Mouse (Mus musculus): Measurements from ENCODE around the gene Sod1. TPM values are rescaled to one million over a fixed set of nuclear protein-coding genes. Genes with fewer than 3 reads are reported as not detected.

Sod1 gene
- polyA plus RNA-seq (2015; fragmentation: Nextera tagmentation; extraction: Ambion mirVana) = 965 and 1,058 TPM in 2 replicates

GRCm38 (mm10) chr16:90220026-90220891 is at the start of gene Sod1:
Gene Sod1, plus strand, starts transcription at chr16:90220754.
- H3K9me3 ChIP-seq (replicated peaks; ENCODE audit: control insufficient read depth, low read length) = no peaks in the 10 kb centered on the region
- H3K27me3 ChIP-seq (ENCODE audit: control insufficient read depth, insufficient read depth, low read depth, low read length) = no peaks in the 10 kb centered on the region
- H3K4me2 ChIP-seq (ENCODE audit: low read depth, low read length) = peak within 1 kb of the TSS; percentile 94
- peak within 1 kb of the TSS; percentile 94 for H3K9ac ChIP-seq (ENCODE audit: low read depth, low read length)
- H3K4me1 ChIP-seq (ENCODE audit: control insufficient read depth, low read depth, low read length) = peaks cover 32% of the 10 kb centered on the region
- peak within 1 kb of the TSS; percentile 92 for H3K27ac ChIP-seq (ENCODE audit: low read length)
- peak within 1 kb of the TSS; percentile 94 for H3K4me3 ChIP-seq (ENCODE audit: low read depth, low read length)
- peaks cover 10% of the 10 kb centered on the region for H3K36me3 ChIP-seq (ENCODE audit: control insufficient read depth, insufficient read depth)
- under 1% methylated on average over 63 of the region's 63 CpGs for WGBS (ENCODE audit: insufficient replicate concordance)
- peak; percentile 93 for ATAC-seq (ENCODE audit: low read depth)

- no peaks in the 10 kb centered on the region for H3K9me3 ChIP-seq (replicated peaks; ENCODE audit: control insufficient read depth, low read length)
- no peaks in the 10 kb centered on the region for H3K4me1 ChIP-seq (ENCODE audit: control insufficient read depth, low read depth, low read length)
- no peak overlapping the region for H3K9ac ChIP-seq (ENCODE audit: low read depth, low read length)
- H3K4me2 ChIP-seq (ENCODE audit: low read depth, low read length) = no peak overlapping the region
- no peaks in the 10 kb centered on the region for H3K36me3 ChIP-seq (ENCODE audit: control insufficient read depth, insufficient read depth)
- H3K4me3 ChIP-seq (ENCODE audit: low read depth, low read length) = no peak overlapping the region
- WGBS (ENCODE audit: insufficient replicate concordance) = 60% methylated on average over 8 of the region's 8 CpGs
- ATAC-seq (ENCODE audit: low read depth) = no peak
- H3K27ac ChIP-seq (ENCODE audit: low read length) = no peak overlapping the region
- no peaks in the 10 kb centered on the region; the same call in 1 of the 2 replicates for H3K27me3 ChIP-seq (ENCODE audit: control insufficient read depth, insufficient read depth, low read depth, low read length)
These were observed 49.1 kb upstream of the Sod1 start for GRCm38 (mm10) chr16:90171416-90171815.

GRCm38 (mm10) chr16:90176472-90176871 is 44.1 kb upstream of the Sod1 start:
- no peak overlapping the region for H3K4me3 ChIP-seq (ENCODE audit: low read depth, low read length)
- H3K9ac ChIP-seq (ENCODE audit: low read depth, low read length) = no peak overlapping the region
- H3K27ac ChIP-seq (ENCODE audit: low read length) = no peak overlapping the region
- no peaks in the 10 kb centered on the region; the same call in 1 of the 2 replicates for H3K27me3 ChIP-seq (ENCODE audit: control insufficient read depth, insufficient read depth, low read depth, low read length)
- H3K9me3 ChIP-seq (replicated peaks; ENCODE audit: control insufficient read depth, low read length) = no peaks in the 10 kb centered on the region
- no peaks in the 10 kb centered on the region for H3K36me3 ChIP-seq (ENCODE audit: control insufficient read depth, insufficient read depth)
- 69% methylated on average over 10 of the region's 10 CpGs for WGBS (ENCODE audit: insufficient replicate concordance)
- no peak overlapping the region for H3K4me2 ChIP-seq (ENCODE audit: low read depth, low read length)
- H3K4me1 ChIP-seq (ENCODE audit: control insufficient read depth, low read depth, low read length) = no peaks in the 10 kb centered on the region
- ATAC-seq (ENCODE audit: low read depth) = no peak

GRCm38 (mm10) chr16:90177425-90177824 is 43.1 kb upstream of the Sod1 start:
- WGBS (ENCODE audit: insufficient replicate concordance) = 13% methylated on average over 8 of the region's 8 CpGs
- Histone ChIP-seq H3K9ac (ENCODE audit: low read depth, low read length) (no peak overlapping the region), H3K27ac (ENCODE audit: low read length) (no peak overlapping the region), H3K27me3 (ENCODE audit: control insufficient read depth, insufficient read depth, low read depth, low read length) (no peaks in the 10 kb centered on the region; the same call in 1 of the 2 replicates), H3K36me3 (ENCODE audit: control insufficient read depth, insufficient read depth) (no peaks in the 10 kb centered on the region), H3K9me3 (replicated peaks; ENCODE audit: control insufficient read depth, low read length) (no peaks in the 10 kb centered on the region), H3K4me3 (ENCODE audit: low read depth, low read length) (no peak overlapping the region), H3K4me1 (ENCODE audit: control insufficient read depth, low read depth, low read length) (no peaks in the 10 kb centered on the region), H3K4me2 (ENCODE audit: low read depth, low read length) (no peak overlapping the region)
- peak; percentile 55 for ATAC-seq (ENCODE audit: low read depth)

GRCm38 (mm10) chr16:90178404-90178803 is 42.1 kb upstream of the Sod1 start:
- 36% methylated on average over 3 of the region's 3 CpGs for WGBS (ENCODE audit: insufficient replicate concordance)
- H3K27ac ChIP-seq (ENCODE audit: low read length) = no peak overlapping the region
- no peaks in the 10 kb centered on the region; the same call in 1 of the 2 replicates for H3K27me3 ChIP-seq (ENCODE audit: control insufficient read depth, insufficient read depth, low read depth, low read length)
- no peak overlapping the region for H3K4me3 ChIP-seq (ENCODE audit: low read depth, low read length)
- no peaks in the 10 kb centered on the region for H3K4me1 ChIP-seq (ENCODE audit: control insufficient read depth, low read depth, low read length)
- no peak overlapping the region for H3K4me2 ChIP-seq (ENCODE audit: low read depth, low read length)
- no peak for ATAC-seq (ENCODE audit: low read depth)
- no peak overlapping the region for H3K9ac ChIP-seq (ENCODE audit: low read depth, low read length)
- H3K36me3 ChIP-seq (ENCODE audit: control insufficient read depth, insufficient read depth) = no peaks in the 10 kb centered on the region
- no peaks in the 10 kb centered on the region for H3K9me3 ChIP-seq (replicated peaks; ENCODE audit: control insufficient read depth, low read length)

- Histone ChIP-seq H3K27ac (ENCODE audit: low read length) (no peak overlapping the region), H3K4me1 (ENCODE audit: control insufficient read depth, low read depth, low read length) (peaks cover 2% of the 10 kb centered on the region), H3K4me3 (ENCODE audit: low read depth, low read length) (no peak overlapping the region), H3K36me3 (ENCODE audit: control insufficient read depth, insufficient read depth) (no peaks in the 10 kb centered on the region), H3K9ac (ENCODE audit: low read depth, low read length) (no peak overlapping the region), H3K4me2 (ENCODE audit: low read depth, low read length) (no peak overlapping the region), H3K9me3 (replicated peaks; ENCODE audit: control insufficient read depth, low read length) (no peaks in the 10 kb centered on the region), H3K27me3 (ENCODE audit: control insufficient read depth, insufficient read depth, low read depth, low read length) (no peaks in the 10 kb centered on the region; the same call in 1 of the 2 replicates)
- ATAC-seq (ENCODE audit: low read depth) = no peak
- 22% methylated on average over 5 of the region's 5 CpGs for WGBS (ENCODE audit: insufficient replicate concordance)
These were observed 40.7 kb upstream of the Sod1 start for GRCm38 (mm10) chr16:90179892-90180291.

- no peak for ATAC-seq (ENCODE audit: low read depth)
- H3K36me3 ChIP-seq (ENCODE audit: control insufficient read depth, insufficient read depth) = no peaks in the 10 kb centered on the region
- H3K4me2 ChIP-seq (ENCODE audit: low read depth, low read length) = no peak overlapping the region
These were observed 39.6 kb upstream of the Sod1 start for GRCm38 (mm10) chr16:90180975-90181374.

GRCm38 (mm10) chr16:90181673-90182072 is 38.9 kb upstream of the Sod1 start:
- Histone ChIP-seq H3K9ac (ENCODE audit: low read depth, low read length) (no peak overlapping the region), H3K4me3 (ENCODE audit: low read depth, low read length) (no peak overlapping the region), H3K27me3 (ENCODE audit: control insufficient read depth, insufficient read depth, low read depth, low read length) (no peaks in the 10 kb centered on the region), H3K36me3 (ENCODE audit: control insufficient read depth, insufficient read depth) (no peaks in the 10 kb centered on the region), H3K4me1 (ENCODE audit: control insufficient read depth, low read depth, low read length) (peaks cover 2% of the 10 kb centered on the region), H3K9me3 (replicated peaks; ENCODE audit: control insufficient read depth, low read length) (no peaks in the 10 kb centered on the region), H3K27ac (ENCODE audit: low read length) (no peak overlapping the region), H3K4me2 (ENCODE audit: low read depth, low read length) (no peak overlapping the region)
- 66% methylated on average over 8 of the region's 8 CpGs for WGBS (ENCODE audit: insufficient replicate concordance)
- no peak for ATAC-seq (ENCODE audit: low read depth)

More at GRCm38 (mm10) chr16:90180975-90181374, 39.6 kb upstream of the Sod1 start:
- Histone ChIP-seq H3K9ac (ENCODE audit: low read depth, low read length) (no peak overlapping the region), H3K27me3 (ENCODE audit: control insufficient read depth, insufficient read depth, low read depth, low read length) (no peaks in the 10 kb centered on the region; the same call in 1 of the 2 replicates), H3K4me1 (ENCODE audit: control insufficient read depth, low read depth, low read length) (peaks cover 2% of the 10 kb centered on the region), H3K27ac (ENCODE audit: low read length) (no peak overlapping the region), H3K4me3 (ENCODE audit: low read depth, low read length) (no peak overlapping the region), H3K9me3 (replicated peaks; ENCODE audit: control insufficient read depth, low read length) (no peaks in the 10 kb centered on the region)
- WGBS (ENCODE audit: insufficient replicate concordance) = 47% methylated on average over 6 of the region's 6 CpGs

- H3K27ac ChIP-seq (ENCODE audit: low read length) = no peak overlapping the region
- WGBS (ENCODE audit: insufficient replicate concordance) = 76% methylated on average over 6 of the region's 6 CpGs
- H3K4me1 ChIP-seq (ENCODE audit: control insufficient read depth, low read depth, low read length) = peaks cover 2% of the 10 kb centered on the region
- no peak overlapping the region for H3K4me3 ChIP-seq (ENCODE audit: low read depth, low read length)
- H3K36me3 ChIP-seq (ENCODE audit: control insufficient read depth, insufficient read depth) = no peaks in the 10 kb centered on the region
- no peak overlapping the region for H3K9ac ChIP-seq (ENCODE audit: low read depth, low read length)
- no peaks in the 10 kb centered on the region for H3K27me3 ChIP-seq (ENCODE audit: control insufficient read depth, insufficient read depth, low read depth, low read length)
- ATAC-seq (ENCODE audit: low read depth) = no peak
- H3K9me3 ChIP-seq (replicated peaks; ENCODE audit: control insufficient read depth, low read length) = no peaks in the 10 kb centered on the region
- no peak overlapping the region for H3K4me2 ChIP-seq (ENCODE audit: low read depth, low read length)
These were observed 36.4 kb upstream of the Sod1 start for GRCm38 (mm10) chr16:90184135-90184534.

All from liver, embryonic 16.5 days (tissue).